Mouse (Mus musculus): ENCODE data around the gene Slit3.

DNA sequence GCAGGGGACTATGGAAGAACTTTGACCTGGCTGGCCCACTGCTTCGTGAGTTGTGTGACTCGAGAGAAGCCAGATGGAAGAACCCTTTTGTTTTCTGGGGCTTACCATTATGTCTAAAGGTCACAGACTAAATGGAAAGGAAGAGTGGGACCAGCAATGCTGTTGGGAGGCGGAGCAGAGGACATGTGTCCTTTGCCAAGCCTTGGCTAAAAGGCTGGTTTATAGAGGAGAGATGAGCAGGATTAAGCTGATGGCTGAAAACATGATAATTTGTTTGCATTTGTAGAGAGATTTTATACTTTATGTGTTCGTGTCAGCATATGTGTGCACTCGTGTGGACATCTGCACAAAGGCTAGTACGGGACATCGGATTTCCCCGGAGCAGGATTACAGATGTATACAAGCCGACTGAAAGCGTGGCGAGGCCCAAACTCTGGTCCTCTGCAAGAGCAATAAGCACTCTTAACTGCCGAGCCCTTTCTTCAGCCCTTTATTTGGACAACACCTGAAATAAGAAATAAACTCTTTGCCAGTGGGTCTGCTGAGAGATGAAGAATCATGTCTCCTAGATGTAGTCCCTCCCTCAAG is 197.5 kb downstream of the Slit3 start:
- TF ChIP-seq TAL1 (IDR thresholded peaks at IDR 0.05; ENCODE audit: low read length) (no peak), GATA1 (IDR thresholded peaks at IDR 0.05; ENCODE audit: low read length) (no peak)
